Mouse (Mus musculus): Measurements from ENCODE around the gene Crebzf. TPM values are rescaled to one million over a fixed set of nuclear protein-coding genes. Genes with fewer than 3 reads are reported as not detected.

The Crebzf gene
- polyA plus RNA-seq, 1 experiment from 2014 or later = 33.5 TPM

- Histone ChIP-seq H3K4me1 (peaks cover 31% of the 10 kb centered on the region), H3K4me3 (peak overlapping the region; percentile 78), H3K9me3 (replicated peaks) (no peaks in the 10 kb centered on the region), H3K4me2 (peak overlapping the region; percentile 80), H3K36me3 (peaks cover 30% of the 10 kb centered on the region), H3K9ac (peak overlapping the region; percentile 75), H3K27ac (peak overlapping the region; percentile 87), H3K27me3 (replicated peaks) (no peaks in the 10 kb centered on the region; the same call in 1 of the 2 replicates)
- ATAC-seq = no peak
- 25% methylated on average over 7 of the region's 7 CpGs for WGBS (ENCODE audit: insufficient replicate concordance)
These were observed 13.8 kb downstream of the Crebzf start for GRCm38 (mm10) chr7:90456149-90456844.

GRCm38 (mm10) chr7:90456845-90457468, 14.4 kb downstream of the Crebzf start, which contains the start of gene Tmem126a:
Gene Tmem126a (minus strand): TSS chr7:90457229.
- ATAC-seq = peak; percentile 92
- peak within 1 kb of the TSS; percentile 75 for H3K9ac ChIP-seq
- under 1% methylated on average over 41 of the region's 41 CpGs for WGBS (ENCODE audit: insufficient replicate concordance)

GRCm38 (mm10) chr7:90457517-90457916, 15.0 kb downstream of the Crebzf start:
- peak; percentile 24 for ATAC-seq
- Histone ChIP-seq H3K9ac (peak overlapping the region; percentile 75), H3K27me3 (replicated peaks) (no peaks in the 10 kb centered on the region; the same call in 1 of the 2 replicates), H3K4me1 (peaks cover 33% of the 10 kb centered on the region), H3K27ac (peak overlapping the region; percentile 87), H3K4me2 (peak overlapping the region; percentile 80), H3K36me3 (peaks cover 18% of the 10 kb centered on the region), H3K9me3 (replicated peaks) (no peaks in the 10 kb centered on the region), H3K4me3 (peak overlapping the region; percentile 78)
- WGBS (ENCODE audit: insufficient replicate concordance) = 8% methylated on average over 10 of the region's 10 CpGs

More at GRCm38 (mm10) chr7:90456845-90457468, 14.4 kb downstream of the Crebzf start, which contains the start of gene Tmem126a:
- H3K9me3 ChIP-seq (replicated peaks) = no peaks in the 10 kb centered on the region
- peak within 1 kb of the TSS; percentile 87 for H3K27ac ChIP-seq
- no peaks in the 10 kb centered on the region; the same call in 1 of the 2 replicates for H3K27me3 ChIP-seq (replicated peaks)
- peak within 1 kb of the TSS; percentile 80 for H3K4me2 ChIP-seq
- peaks cover 33% of the 10 kb centered on the region for H3K4me1 ChIP-seq
- H3K4me3 ChIP-seq = peak within 1 kb of the TSS; percentile 78
- H3K36me3 ChIP-seq = peaks cover 23% of the 10 kb centered on the region

DNA sequence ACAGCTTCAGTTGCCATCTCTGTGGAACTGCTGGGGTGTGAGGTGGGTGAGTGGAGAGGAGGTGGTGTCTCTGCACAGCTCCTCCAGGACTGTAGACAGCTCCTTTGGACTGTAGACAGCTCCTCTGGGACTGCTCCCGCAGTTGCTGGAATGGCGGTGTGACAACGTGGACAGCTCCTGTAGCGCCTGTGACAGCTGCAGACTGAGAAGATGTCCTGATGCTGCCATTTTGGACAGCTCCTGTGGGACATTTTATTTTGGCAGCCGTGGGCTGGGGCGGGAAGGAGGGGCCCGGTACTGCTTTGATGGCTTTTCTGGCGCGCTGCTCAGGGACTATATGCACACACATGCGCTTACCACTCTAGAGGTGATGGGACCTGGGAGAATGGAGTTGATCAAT, 17.8 kb downstream of the Crebzf start:
- ATAC-seq = no peak
- no peak overlapping the region for H3K4me3 ChIP-seq
- H3K27ac ChIP-seq = no peak overlapping the region
- H3K4me1 ChIP-seq = peaks cover 33% of the 10 kb centered on the region
- H3K36me3 ChIP-seq = no peaks in the 10 kb centered on the region
- no peaks in the 10 kb centered on the region; the same call in 1 of the 2 replicates for H3K27me3 ChIP-seq (replicated peaks)
- H3K9me3 ChIP-seq (replicated peaks) = no peaks in the 10 kb centered on the region
- 50% methylated on average over 10 of the region's 10 CpGs for WGBS (ENCODE audit: insufficient replicate concordance)
- peak overlapping the region; percentile 49 for H3K4me2 ChIP-seq
- no peak overlapping the region for H3K9ac ChIP-seq

DNA sequence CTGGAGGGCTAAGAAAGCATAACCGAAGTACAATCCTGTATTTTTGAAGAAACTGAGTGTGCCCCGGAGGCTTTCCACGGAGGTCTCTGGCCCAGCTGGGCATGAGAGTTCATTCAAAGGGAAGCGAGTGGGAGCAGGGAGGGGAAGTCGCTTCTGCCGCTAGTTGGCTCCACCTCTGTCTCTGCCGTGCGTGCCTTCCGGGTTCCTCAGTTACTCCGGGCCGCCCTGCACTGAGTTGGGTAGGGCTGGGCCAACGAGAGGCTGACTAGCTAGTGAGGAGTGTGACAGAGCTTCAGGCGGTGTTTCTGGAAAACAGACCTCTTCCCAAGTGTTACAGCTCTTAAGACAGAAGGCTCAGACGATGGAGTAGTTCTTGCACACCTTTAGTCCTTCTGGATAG, 18.4 kb downstream of the Crebzf start:
- Histone ChIP-seq H3K27me3 (replicated peaks) (no peaks in the 10 kb centered on the region; the same call in 1 of the 2 replicates), H3K9me3 (replicated peaks) (no peaks in the 10 kb centered on the region), H3K36me3 (no peaks in the 10 kb centered on the region), H3K4me1 (peaks cover 28% of the 10 kb centered on the region), H3K27ac (no peak overlapping the region), H3K4me2 (peak overlapping the region; percentile 49), H3K4me3 (no peak overlapping the region), H3K9ac (no peak overlapping the region)
- ATAC-seq = peak; percentile 60
- 15% methylated on average over 14 of the region's 14 CpGs for WGBS (ENCODE audit: insufficient replicate concordance)

DNA sequence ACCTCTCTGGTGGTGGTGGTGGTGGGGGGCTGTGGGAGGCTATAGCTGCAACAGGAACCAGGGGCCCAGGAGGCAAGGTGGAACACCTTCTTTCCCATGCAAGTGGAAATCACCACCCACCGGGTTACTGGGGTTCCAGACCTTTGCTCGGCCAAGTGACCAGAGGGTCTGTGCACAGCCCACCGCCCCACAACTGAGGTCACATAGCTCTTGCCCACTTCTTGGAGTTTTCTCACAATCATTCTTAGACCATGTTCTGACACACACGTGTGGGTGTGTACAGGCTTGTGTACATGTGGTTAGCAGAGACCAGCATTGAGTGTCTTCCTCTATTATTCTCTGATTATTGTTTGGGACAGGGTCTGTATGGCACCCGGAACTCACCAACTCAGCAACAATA, 18.9 kb downstream of the Crebzf start:
- Histone ChIP-seq H3K4me1 (peaks cover 23% of the 10 kb centered on the region; the same call in 1 of the 2 replicates), H3K9ac (no peak overlapping the region), H3K36me3 (no peaks in the 10 kb centered on the region), H3K27me3 (replicated peaks) (no peaks in the 10 kb centered on the region; the same call in 1 of the 2 replicates), H3K4me3 (no peak overlapping the region), H3K4me2 (peak overlapping the region; percentile 49), H3K27ac (no peak overlapping the region), H3K9me3 (replicated peaks) (no peaks in the 10 kb centered on the region)
- ATAC-seq = no peak
- WGBS (ENCODE audit: insufficient replicate concordance) = 79% methylated on average over 5 of the region's 5 CpGs

- Histone ChIP-seq H3K27me3 (replicated peaks) (no peaks in the 10 kb centered on the region; the same call in 1 of the 2 replicates), H3K9ac (no peak overlapping the region), H3K36me3 (peaks cover 26% of the 10 kb centered on the region), H3K4me1 (peaks cover 26% of the 10 kb centered on the region), H3K4me3 (no peak overlapping the region), H3K4me2 (no peak overlapping the region), H3K27ac (no peak overlapping the region), H3K9me3 (replicated peaks) (no peaks in the 10 kb centered on the region)
- no peak for ATAC-seq
- WGBS (ENCODE audit: insufficient replicate concordance) = 26% methylated on average over 2 of the region's 2 CpGs
These were observed 31.0 kb downstream of the Crebzf start for GRCm38 (mm10) chr7:90473511-90473910.

DNA sequence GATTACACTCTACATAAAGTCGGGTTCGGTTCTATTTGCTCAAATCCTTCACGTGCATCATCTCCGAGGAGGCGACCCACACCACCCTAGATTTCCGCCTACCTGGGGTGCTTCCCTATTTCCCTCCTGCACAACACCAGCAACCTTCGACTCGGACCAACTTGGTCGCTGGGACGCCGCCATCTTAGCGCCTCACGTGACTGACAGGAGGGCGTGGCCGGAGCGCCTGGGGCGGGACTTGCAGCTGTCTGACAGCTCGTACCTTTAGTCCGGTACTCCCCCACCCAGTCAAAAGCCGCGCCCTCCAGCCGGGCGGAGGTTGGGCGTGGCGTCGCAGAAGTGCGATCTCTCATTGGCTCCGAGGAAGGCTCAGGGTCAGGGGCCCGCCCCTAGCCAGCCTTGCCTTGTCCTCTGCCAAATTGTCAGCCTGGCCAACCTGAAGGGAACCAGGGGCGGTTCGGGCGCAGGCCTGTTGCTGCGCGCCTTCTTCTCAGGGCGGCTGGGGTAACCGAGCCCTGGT, 33.3 kb downstream of the Crebzf start, which contains the start of gene Tmem126b:
TSS of gene Tmem126b (minus strand) at position 209 of the 520 bp plus-strand sequence.
- H3K27ac ChIP-seq = peak within 1 kb of the TSS; percentile 76
- H3K9ac ChIP-seq = peak within 1 kb of the TSS; percentile 82
- peak within 1 kb of the TSS; percentile 93 for H3K4me2 ChIP-seq
- ATAC-seq = peak; percentile 100
- H3K36me3 ChIP-seq = peaks cover 8% of the 10 kb centered on the region
- WGBS (ENCODE audit: insufficient replicate concordance) = under 1% methylated on average over 36 of the region's 36 CpGs
- peak within 1 kb of the TSS; percentile 75 for H3K4me3 ChIP-seq
- H3K9me3 ChIP-seq (replicated peaks) = no peaks in the 10 kb centered on the region
- H3K4me1 ChIP-seq = peaks cover 26% of the 10 kb centered on the region
- H3K27me3 ChIP-seq (replicated peaks) = peaks cover 4% of the 10 kb centered on the region; the same call in 1 of the 2 replicates

- no peak for ATAC-seq
- H3K36me3 ChIP-seq = peaks cover 5% of the 10 kb centered on the region; the same call in 1 of the 2 replicates
- H3K4me3 ChIP-seq = peak within 1 kb of the TSS; percentile 75
- no peaks in the 10 kb centered on the region for H3K9me3 ChIP-seq (replicated peaks)
- WGBS (ENCODE audit: insufficient replicate concordance) = 2% methylated on average over 32 of the region's 32 CpGs
- H3K4me2 ChIP-seq = peak within 1 kb of the TSS; percentile 93
- H3K9ac ChIP-seq = peak within 1 kb of the TSS; percentile 82
- peak within 1 kb of the TSS; percentile 76 for H3K27ac ChIP-seq
- peaks cover 26% of the 10 kb centered on the region for H3K4me1 ChIP-seq
- peaks cover 6% of the 10 kb centered on the region; the same call in 1 of the 2 replicates for H3K27me3 ChIP-seq (replicated peaks)
These were observed 34.0 kb downstream of the Crebzf start, which contains the start of gene Dlg2 for GRCm38 (mm10) chr7:90476313-90477245. Gene Dlg2 (plus strand): TSS chr7:90476672.

- 0 out of 2 replicates have a peak, but pooled peaks cover 6% of the 10 kb centered on the region for H3K27me3 ChIP-seq (replicated peaks)
- H3K4me2 ChIP-seq = no peak overlapping the region
- no peaks in the 10 kb centered on the region for H3K36me3 ChIP-seq
- H3K27ac ChIP-seq = no peak overlapping the region
- no peak overlapping the region for H3K9ac ChIP-seq
- whole genome bisulfite sequencing (ENCODE audit: insufficient replicate concordance) = 75% methylated on average over 2 of the region's 2 CpGs
- no peak overlapping the region for H3K4me3 ChIP-seq
- no peaks in the 10 kb centered on the region for H3K4me1 ChIP-seq
- no peak for ATAC-seq
- H3K9me3 ChIP-seq (replicated peaks) = no peaks in the 10 kb centered on the region
These were observed 40.1 kb downstream of the Crebzf start for GRCm38 (mm10) chr7:90482607-90483006.

All from liver, embryonic 12.5 days (tissue).